Mouse (Mus musculus): ENCODE results near the gene Selplg.

DNA sequence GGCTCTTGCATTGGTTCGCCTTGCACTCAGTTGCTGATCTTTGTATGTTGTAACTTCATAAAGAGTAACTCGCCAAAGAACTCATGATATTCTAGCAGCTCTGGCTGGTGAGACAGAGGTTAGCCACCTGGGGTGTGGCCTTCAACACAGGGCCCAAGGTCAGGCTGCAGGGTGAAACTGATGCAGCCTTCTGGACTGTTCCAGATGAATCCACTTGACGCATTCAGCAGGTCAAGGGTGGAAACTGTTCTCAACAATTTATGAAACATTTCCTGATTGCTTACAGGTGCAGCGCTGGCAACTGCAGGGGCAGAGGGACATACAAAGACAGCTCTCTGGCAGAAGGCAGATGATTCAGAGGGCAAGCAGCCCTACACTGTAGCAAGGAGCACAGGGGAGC, 43.2 kb upstream of the Selplg start:
- TF ChIP-seq CTCF (IDR thresholded peaks at IDR 0.05; ENCODE audit: borderline replicate concordance, insufficient read depth, low read length) = no peak
- TF ChIP-seq POLR2A (IDR thresholded peaks at IDR 0.05; ENCODE audit: low read depth, low read length) = no peak

All from embryonic fibroblast, embryonic 13.5 days (primary cell).